Mouse (Mus musculus) bone marrow macrophage, adult 2 months (primary cell): ENCODE measurements at regions not wholly inside any gene's neighbourhood (a gene's known extent, or its start where the extent isn't known, plus 50 kb on each side); places are given as distances from the start of the nearest gene placed in this dataset.
A peak's percentile ranks its signal among the peaks of the same experiment; 100 is the strongest.

ENCODE experiments used
- H3K27ac ChIP-seq: 2 replicates; pipeline ENCODE4 v1.5.1; 2012; ENCODE audit warnings: low read depth, low read length; ENCODE audit not compliant: insufficient read depth
- H3K4me1 ChIP-seq: 2 replicates; pipeline ENCODE4 v1.6.1; 2012; ENCODE audit warnings: low read length; ENCODE audit not compliant: control insufficient read depth, insufficient read depth
- H3K4me3 ChIP-seq: 2 replicates; pipeline ENCODE4 v1.5.1; 2012; ENCODE audit warnings: mild to moderate bottlenecking, low read length, moderate library complexity; ENCODE audit not compliant: insufficient read depth
- CTCF ChIP-seq: IDR thresholded peaks from 2 replicates; pipeline ENCODE4 v1.5.1; 2012; ENCODE audit warnings: low read depth, mild to moderate bottlenecking, low read length, moderate library complexity
- POLR2A ChIP-seq: IDR thresholded peaks from 2 replicates; pipeline ENCODE4 v1.6.1; 2012; ENCODE audit warnings: mild to moderate bottlenecking, low read depth, low read length, borderline replicate concordance

GRCm38 (mm10) chr4:54406151-54406550 is 538.7 kb upstream of the Zfp462 start:
- no peaks in the 10 kb centered on the region for H3K4me1 ChIP-seq
- H3K4me3 ChIP-seq, result no peak overlapping the region
- TF ChIP-seq CTCF (no peak), POLR2A (no peak)
- no peak overlapping the region for H3K27ac ChIP-seq

GRCm38 (mm10) chr4:54407930-54408329 is 536.9 kb upstream of the Zfp462 start:
- Histone ChIP-seq H3K4me1 (no peaks in the 10 kb centered on the region), H3K4me3 (no peak overlapping the region), H3K27ac (no peak overlapping the region)
- TF ChIP-seq POLR2A (no peak), CTCF (no peak)

GRCm38 (mm10) chr4:54430789-54431188 is 514.1 kb upstream of the Zfp462 start:
- no peak for TF ChIP-seq POLR2A
- no peak for TF ChIP-seq CTCF
- Histone ChIP-seq H3K4me1 (no peaks in the 10 kb centered on the region), H3K27ac (no peak overlapping the region), H3K4me3 (no peak overlapping the region)

- no peak overlapping the region for H3K4me3 ChIP-seq
- TF ChIP-seq POLR2A (no peak), CTCF (no peak)
- no peaks in the 10 kb centered on the region for H3K4me1 ChIP-seq
- no peak overlapping the region for H3K27ac ChIP-seq
Observed at GRCm38 (mm10) chr4:54460596-54460995, 484.3 kb upstream of the Zfp462 start.

GRCm38 (mm10) chr4:54469176-54469575 is 475.7 kb upstream of the Zfp462 start:
- no peak for TF ChIP-seq CTCF
- TF ChIP-seq POLR2A, result no peak
- no peak overlapping the region for H3K27ac ChIP-seq
- no peaks in the 10 kb centered on the region for H3K4me1 ChIP-seq
- H3K4me3 ChIP-seq, result no peak overlapping the region

- H3K4me1 ChIP-seq, result no peaks in the 10 kb centered on the region
- TF ChIP-seq POLR2A (no peak), CTCF (no peak)
- no peak overlapping the region for H3K27ac ChIP-seq
- no peak overlapping the region for H3K4me3 ChIP-seq
Observed at GRCm38 (mm10) chr4:54470022-54471008, 474.5 kb upstream of the Zfp462 start.

GRCm38 (mm10) chr4:54471009-54471408 is 473.8 kb upstream of the Zfp462 start:
- H3K4me3 ChIP-seq, result no peak overlapping the region
- TF ChIP-seq CTCF (no peak), POLR2A (no peak)

GRCm38 (mm10) chr4:54481766-54482165 is 463.1 kb upstream of the Zfp462 start:
- H3K4me1 ChIP-seq, result no peaks in the 10 kb centered on the region
- H3K27ac ChIP-seq, result 0 out of 2 replicates have a peak overlapping the region, but pooled peaks have one; percentile 8
- TF ChIP-seq POLR2A (no peak), CTCF (no peak)
- no peak overlapping the region for H3K4me3 ChIP-seq

More at GRCm38 (mm10) chr4:54471009-54471408, 473.8 kb upstream of the Zfp462 start:
- H3K27ac ChIP-seq, result no peak overlapping the region
- H3K4me1 ChIP-seq, result no peaks in the 10 kb centered on the region

- TF ChIP-seq CTCF, result no peak
- no peak for TF ChIP-seq POLR2A
- no peak overlapping the region for H3K27ac ChIP-seq
- peaks cover 9% of the 10 kb centered on the region for H3K4me1 ChIP-seq
- no peak overlapping the region for H3K4me3 ChIP-seq
Observed at GRCm38 (mm10) chr4:54493074-54493473, 451.8 kb upstream of the Zfp462 start.

- Histone ChIP-seq H3K4me1 (peaks cover 10% of the 10 kb centered on the region), H3K27ac (peak overlapping the region; percentile 28; the same call in 1 of the 2 replicates)
- TF ChIP-seq POLR2A (no peak), CTCF (no peak)
Observed at GRCm38 (mm10) chr4:54497312-54497994, 447.4 kb upstream of the Zfp462 start.

More at GRCm38 (mm10) chr4:54497312-54497994, 447.4 kb upstream of the Zfp462 start:
- H3K4me3 ChIP-seq, result no peak overlapping the region
